Mouse (Mus musculus) naive thymus-derived CD4-positive, alpha-beta T cell, adult 5 months (primary cell): ENCODE data around the gene Fcamr. TPM values are rescaled to one million over a fixed set of nuclear protein-coding genes. Genes with fewer than 3 reads are reported as not detected.

Experiments
- polyA plus RNA-seq: library from polyadenylated mRNA; unstranded; fragments of 100-300 nt; shearing (Covaris generic); gene quantifications from one replicate; pipeline ENCODE4 v1.2.1, GENCODE M21; 2017

The Fcamr gene
- not detected for polyA plus RNA-seq

GRCm38 (mm10) chr1:130800602-130801001, at the start of gene Fcamr:
TSS of gene Fcamr (plus strand) at chr1:130800902.

GRCm38 (mm10) chr1:130826448-130826847, 25.7 kb downstream of the Fcamr start, which contains the start of gene Pigr:
TSS of gene Pigr (plus strand) at chr1:130826684.

Other genes with a start within 250 kb of the Fcamr start
- gene Zp3r, start 171.3 kb upstream of the Fcamr start, polyA plus RNA-seq: not detected
- not detected for gene C4bp, start 139.3 kb upstream of the Fcamr start, polyA plus RNA-seq
- gene Gm29427, start 85.1 kb upstream of the Fcamr start, polyA plus RNA-seq: not detected
- gene Yod1, start 83.6 kb upstream of the Fcamr start, polyA plus RNA-seq: 4.8 TPM
- gene Pfkfb2, start 71.6 kb upstream of the Fcamr start, polyA plus RNA-seq: 7.5 TPM
- not detected for gene AA986860, start 68.9 kb upstream of the Fcamr start, polyA plus RNA-seq
- not detected for gene Pigr, start 25.8 kb downstream of the Fcamr start, polyA plus RNA-seq
- not detected for gene Fcmr, start 64.8 kb downstream of the Fcamr start, polyA plus RNA-seq
- gene Il24, start 86.6 kb downstream of the Fcamr start, polyA plus RNA-seq: not detected
- not detected for gene Il20, start 110.5 kb downstream of the Fcamr start, polyA plus RNA-seq
- gene Il19, start 139.2 kb downstream of the Fcamr start, polyA plus RNA-seq: not detected
- not detected for gene Il10, start 218.9 kb downstream of the Fcamr start, polyA plus RNA-seq